Mouse (Mus musculus) frontal cortex, postnatal 25 days (tissue): ENCODE data around the gene Wdfy3.
"Not testable (repeated sequence)": the region's sequence is repeated elsewhere in the genome, so short reads cannot be mapped to it uniquely, and the experiment has no call there.

Source experiments
- DNase-seq, 2 experiments: peaks; one replicate each; pipeline ENCODE4 v3.0.0; 2022; ENCODE audit warnings: low spot score in 2 of 2

Wdfy3 gene

DNA sequence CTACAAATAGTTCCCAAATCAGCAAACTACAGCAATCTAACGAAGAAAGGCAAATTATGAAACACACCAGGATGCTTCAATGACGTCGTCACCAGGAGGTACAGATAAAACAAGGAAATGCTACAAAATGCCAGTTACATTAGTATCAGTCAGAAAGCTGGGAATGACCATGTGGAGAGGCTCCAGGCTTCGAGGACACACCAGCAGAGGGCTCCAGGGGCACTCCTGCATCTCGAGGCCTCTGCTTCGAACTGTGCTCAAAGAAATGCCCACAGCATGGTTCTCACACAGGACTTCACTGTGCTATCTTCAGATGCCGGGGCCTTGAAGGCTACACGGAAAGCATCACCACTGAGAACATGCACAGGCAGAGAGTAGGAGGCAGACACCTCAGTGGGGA lies 68.7 kb downstream of the Wdfy3 start:
- no peak for DNase-seq

DNA sequence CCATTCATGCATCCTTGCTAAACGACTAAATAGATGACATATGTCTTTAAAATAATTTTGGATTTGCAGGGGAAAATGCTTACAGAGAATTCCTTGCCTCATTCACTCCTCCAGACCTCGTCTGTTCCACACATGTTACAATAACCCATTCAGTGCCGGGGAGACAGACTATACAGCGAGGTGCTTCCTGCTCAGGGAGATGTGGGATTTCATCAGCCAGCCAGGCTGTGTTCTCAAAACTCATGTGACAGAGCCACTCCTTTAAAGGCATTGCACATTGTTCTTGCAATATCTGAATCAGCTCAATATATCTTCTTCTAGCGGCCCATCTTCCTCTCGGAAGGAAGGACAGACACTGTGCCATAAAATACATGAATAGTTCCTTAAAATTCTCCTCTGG lies 70.8 kb downstream of the Wdfy3 start:
- no peak for DNase-seq

DNA sequence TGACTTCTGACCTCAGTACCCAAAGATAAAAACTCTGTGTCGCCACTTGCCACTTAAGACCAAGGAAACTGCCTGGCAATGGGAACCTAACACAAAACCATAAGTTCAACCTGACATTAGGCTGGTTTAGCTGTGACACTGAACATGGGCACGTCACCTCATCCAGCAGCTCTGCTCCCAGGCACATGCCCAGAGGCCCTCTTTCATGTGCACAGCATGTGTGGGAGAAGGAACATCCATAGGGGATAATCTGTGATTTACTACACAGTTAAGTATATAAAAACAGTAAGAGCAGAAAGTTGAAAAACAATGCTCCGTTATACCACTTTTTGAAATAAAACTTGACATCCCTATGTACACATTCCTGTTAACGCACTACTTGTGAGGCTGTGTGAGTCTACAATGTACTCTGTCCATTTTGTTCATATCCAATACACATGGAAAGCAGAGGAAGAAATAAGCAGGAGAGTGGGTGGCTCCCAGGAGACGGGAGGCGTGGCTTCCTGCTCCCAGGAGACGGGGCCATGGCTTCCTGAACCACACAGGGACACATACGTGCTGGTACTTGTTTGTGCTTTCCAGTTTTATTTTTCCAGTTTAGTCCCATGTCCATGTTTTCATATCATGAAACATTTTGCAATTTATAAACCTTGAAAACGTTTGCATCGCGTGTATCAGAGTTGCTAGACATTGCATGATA lies 73.5 kb downstream of the Wdfy3 start:
- no peak for DNase-seq

DNA sequence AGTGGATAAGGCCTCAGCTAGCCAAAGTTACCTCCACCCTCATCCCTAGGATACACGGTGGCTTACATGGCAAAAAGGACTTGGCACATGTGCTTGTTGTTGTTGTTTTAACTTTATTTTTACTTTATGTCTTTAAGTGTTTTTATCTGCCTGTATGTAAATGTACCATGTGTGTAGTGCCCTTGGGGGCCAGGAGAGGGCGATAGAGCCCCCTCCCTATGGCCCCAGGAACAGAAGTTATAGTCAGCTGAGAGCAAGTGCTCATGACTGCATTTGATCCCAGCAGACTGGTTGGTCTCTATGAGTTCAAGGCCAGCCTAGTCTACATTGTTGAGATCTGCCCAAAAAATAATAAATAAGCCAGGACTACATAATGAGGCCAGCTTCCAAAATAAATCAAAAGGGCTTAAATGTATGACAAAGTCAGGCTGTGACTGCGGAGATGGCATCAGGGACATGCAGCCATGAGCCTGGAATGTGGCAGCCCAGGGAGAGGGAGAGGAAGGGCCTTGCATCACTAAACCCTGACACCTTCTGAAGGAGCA lies 74.2 kb downstream of the Wdfy3 start:
- DNase-seq, result no peak

DNA sequence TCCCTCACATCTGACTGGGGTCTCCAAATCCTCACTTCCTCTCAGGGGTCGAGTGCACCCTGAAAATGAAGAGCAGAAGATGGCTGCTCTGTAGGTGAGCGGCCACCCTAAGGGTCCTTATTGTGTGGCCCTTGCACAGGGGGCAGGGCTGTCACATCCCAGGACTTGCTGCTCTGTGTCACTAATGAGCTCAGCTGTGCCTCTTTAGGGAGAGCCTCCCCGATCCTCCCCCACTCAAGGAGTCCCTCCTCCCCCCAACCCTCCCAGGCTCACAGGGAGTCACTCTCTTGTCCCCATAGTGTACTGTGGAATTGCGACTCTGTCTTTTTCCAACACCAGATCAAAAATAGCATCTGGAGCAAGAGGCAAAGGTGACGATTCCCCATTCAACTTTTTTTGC lies 75.7 kb downstream of the Wdfy3 start:
- DNase-seq, result no peak

DNA sequence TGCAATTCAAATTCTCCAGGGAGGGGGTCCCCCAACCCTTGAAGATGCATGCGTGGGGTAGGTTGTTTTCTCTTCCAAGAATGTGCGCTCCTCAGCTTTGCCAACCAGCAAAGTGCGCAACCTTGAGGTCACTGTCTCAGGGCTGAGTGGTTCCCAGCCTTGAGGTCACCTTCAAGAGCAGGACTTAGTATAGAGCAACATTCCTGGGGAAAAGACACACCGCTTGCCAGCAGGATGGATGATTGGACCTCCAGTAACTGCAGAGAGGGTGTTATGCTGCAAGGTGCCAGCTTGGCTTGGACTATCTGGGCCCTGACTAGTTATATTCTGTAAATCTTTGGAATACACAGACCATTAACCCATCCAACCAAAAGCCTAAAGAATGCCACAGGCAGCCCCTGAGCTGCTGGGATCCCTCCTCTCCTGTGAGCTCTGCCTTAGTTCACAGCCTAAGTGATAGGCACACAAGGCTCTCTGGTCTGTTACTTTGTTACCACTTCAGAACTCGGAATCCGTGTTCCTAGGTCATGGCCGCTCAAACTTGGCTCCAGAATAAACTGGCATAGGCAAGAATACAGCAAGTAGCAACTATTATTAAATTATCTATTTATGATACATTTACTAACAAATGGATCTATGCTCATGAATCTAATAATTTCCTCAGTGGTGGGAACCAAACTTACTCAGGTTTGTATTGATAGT lies 76.6 kb downstream of the Wdfy3 start:
- no peak for DNase-seq

DNA sequence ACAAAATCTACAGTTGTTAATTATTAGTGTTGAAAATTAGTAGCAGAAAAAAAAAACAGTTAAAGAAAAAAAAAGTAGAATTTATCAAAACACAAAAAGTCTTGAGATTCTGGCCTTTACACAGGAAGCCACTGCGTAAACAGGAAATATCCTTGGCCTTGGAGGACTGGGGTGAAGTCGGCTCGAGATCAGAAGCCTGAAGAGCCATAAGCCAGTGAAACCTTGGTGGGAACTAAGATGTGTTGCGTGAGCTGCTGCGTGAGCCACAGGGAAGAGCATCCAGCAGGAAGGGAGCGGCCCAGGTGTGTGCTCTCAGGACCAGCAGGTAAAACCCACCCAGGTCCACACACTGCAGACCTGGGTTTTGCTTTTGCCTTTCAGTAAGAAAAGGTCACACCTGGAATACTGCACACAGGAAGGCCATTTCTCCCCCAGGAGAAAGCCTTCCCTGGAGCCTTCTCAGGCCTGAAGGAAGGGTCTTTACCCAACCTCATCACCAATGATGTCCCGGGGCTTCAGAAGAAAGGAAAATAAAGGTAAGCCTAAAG lies 79.3 kb downstream of the Wdfy3 start:
- DNase-seq, result no peak

DNA sequence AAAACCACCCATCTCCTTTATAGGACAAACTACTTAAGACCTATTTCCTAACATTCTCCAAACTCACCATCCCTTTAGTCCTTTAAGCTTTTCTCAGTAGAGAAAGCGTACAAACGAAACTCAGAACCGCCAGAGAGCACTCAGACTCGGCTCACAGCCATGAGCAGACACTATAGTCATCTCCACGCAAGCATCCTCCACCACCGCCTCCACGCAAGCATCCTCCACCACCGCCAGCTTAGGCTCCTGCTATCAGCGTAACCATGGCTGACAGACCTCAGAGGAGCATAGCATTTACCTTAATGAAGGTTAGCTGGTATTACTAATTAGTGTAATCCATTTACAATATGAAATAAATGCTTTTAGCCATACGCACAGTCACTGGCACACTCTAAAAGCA lies 81.2 kb downstream of the Wdfy3 start:
- DNase-seq, result no peak

DNA sequence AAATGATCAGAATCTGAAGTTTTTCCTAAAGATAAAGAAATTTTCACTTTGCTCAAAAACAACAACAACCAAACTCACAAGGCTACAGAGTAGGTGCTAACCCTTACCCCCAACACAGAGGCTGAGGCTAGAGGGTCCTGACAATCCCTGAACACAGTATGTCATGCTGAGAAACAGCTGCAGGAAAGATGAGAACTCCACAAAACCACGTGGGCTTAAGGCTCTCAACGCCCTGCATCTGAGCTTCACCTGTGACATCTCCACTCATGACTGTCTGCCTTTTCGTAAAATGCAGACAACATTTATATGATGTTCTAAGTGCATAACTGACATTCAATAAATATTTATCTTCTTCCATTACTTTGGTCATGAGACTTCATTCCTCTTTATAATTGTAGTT lies 83.0 kb downstream of the Wdfy3 start:
- no peak for DNase-seq

DNA sequence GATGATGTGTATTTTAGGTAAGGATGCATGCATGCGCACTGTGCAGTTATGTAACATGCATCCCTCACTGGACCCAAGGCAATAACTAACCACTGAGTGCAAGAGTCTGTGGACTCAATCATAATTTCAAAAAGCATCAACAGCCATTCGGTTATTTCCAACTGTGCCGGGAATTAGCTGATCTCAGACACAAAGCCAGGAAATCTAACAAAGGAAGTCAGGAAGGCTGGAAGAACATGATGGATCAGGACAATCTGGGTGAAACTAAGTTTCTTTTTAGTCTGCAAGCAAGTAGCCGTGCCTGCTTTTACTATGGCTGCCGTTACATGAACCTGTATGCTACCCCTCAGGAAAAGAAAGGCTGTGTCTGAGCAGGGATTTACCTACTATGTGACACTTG lies 87.5 kb downstream of the Wdfy3 start:
- DNase-seq, result no peak

DNA sequence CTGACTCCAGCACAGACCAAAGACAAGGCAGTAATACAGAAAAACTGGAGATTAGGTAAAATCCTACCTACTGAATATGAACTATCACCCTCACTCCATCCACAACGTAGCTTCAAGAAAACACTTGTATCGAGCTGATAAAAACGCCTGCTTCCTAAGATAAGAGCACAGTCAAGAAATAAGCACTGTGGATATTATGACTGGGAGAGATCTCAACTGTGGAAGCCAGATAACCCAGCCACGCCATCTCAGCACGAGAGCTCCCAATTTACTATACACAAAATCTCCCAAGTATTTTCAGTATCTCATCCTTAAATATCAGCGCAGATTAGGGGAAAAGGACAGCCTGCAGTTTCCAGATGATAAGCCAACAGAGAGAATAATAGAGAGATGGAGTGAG lies 90.1 kb downstream of the Wdfy3 start:
- no peak for DNase-seq

DNA sequence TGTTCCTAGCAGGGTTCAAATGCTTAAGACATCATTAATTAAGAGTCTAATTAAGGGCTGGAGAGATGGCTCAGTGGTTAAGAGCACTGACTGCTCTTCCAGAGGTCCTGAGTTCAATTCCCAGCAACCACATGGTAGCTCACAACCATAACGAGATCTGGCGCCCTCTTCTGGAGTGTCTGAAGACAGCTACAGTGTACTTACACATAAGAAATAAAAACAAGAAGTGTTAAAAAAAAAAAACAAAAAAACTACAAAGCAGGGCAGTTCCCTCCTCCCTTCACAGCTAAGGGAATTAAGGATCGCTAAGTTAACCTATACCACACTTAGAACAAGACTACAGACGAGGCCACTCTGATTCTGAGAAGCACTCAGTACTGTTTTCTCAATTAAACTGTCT lies 97.1 kb downstream of the Wdfy3 start:
- not testable (repeated sequence) for DNase-seq

DNA sequence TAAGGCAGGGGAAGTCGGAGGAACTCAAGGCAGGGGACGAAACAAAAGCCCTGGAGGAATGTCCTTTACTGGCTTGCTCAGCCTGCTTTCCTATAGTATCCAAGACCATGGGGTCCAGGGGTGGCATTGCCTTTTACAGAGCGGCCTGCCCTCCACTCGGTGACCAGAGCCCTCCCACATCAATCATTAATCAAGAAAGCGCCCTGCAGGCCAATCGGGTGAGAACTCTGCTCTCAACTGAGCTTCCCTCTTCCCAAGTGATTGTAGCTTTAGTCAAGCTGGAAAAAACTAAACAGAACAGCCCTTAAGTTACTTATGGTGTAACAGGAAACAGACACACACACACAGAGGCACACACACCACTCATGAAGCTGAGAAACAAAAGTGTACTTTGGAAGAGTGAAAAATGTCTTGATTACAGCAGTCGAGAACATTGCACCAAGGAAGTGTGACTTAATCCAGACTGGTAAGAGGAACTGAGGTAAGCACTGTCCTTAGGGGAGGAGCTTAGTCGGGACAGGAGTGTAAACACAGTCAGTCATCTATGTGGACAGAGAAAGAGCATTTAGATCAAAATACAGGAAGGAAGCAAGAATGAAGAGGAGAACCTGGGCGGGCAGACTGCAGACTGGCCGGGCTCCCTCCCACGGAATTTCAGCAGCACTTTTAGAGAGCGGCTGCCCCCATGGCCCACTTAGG lies 101.4 kb downstream of the Wdfy3 start:
- no peak for DNase-seq

DNA sequence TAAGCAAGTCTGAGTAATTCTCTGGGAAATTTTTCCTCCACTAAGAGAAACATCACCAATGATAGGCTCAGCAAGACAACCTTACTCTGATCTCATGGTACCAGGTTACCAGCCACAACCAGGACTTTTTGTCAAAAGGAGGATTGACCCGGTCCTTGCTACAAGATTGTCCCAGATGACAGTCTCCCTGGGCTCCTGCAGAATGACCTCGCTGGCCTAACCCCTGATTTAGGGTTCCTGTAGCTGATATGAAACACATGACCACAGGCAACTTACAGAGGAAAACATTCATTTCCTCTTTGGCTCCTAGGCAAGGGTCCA lies 101.9 kb downstream of the Wdfy3 start:
- DNase-seq, result no peak

DNA sequence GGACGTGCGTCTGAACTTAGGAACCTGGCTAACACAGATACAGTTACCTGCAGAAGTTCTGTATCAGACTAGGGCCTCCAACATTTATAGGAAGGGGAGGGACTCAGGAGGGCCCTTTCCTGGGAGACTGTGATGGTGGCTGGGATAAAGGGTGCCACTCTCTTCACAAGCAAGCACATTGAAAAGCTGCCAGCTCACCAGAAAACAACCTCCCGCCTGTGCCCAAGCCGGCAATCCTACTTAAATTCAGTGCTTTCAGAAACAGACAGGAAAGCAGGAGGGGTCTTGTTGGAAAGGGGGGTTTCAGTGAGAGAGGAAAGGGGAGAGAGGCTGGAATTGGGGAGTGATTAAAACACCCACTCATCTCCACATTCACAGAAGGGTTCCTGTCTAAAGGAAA lies 106.9 kb downstream of the Wdfy3 start:
- no peak for DNase-seq

DNA sequence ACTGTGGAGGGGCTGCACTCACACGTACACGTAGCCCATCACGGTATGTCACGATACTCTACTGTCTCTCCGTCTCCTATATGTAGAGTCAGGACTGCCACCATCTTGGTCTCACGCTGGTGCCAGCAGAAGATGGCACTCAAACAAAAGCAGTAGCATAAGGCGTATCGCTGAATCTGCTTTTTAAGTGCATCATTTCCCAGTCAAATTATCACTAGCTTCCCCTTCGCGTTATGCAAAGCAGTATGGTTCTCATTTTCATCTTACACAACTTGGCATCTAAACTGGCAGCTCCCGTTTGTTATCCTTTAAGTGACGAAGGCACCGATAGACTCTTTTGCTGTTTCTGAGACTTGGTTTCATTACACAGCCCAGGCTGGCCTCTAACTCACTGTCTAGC lies 110.4 kb downstream of the Wdfy3 start:
- DNase-seq, result no peak

DNA sequence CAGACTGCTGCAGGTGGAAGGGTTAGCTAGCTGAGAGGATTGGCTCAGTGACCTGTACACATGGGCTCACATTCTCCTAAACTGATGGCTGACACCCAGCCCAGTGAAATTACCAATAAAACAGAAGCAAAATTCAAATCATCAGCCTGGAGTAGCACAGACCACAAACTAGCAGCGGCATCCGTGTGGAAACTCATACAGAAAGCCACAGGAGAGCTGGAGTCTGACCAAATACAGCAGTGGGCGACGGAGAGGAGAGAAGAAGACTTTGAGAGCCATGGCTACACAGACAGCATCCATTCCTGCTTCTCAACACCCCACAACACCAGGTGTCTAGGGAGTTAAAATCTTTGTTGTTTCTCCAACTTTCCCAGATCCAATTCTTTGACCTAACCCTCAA lies 110.8 kb downstream of the Wdfy3 start:
- no peak for DNase-seq

DNA sequence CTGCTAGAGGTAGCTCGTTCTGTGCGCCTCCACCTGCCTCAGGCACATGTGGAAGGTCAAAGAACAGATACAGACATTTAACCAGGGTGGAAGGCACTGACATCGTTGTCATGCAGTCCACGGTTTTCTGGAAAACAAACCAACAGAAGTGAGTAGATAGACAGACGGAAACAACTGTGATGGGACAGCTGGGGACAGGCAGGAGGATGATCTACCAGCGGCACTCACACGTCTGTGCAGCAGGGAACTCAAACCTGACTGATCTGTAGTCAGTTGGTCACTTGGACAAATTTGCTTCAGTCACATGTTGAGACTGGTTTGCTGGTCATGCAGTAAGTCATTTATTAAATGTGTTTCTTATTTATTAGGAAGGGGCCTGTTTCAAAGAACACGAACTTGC lies 112.3 kb downstream of the Wdfy3 start:
- no peak for DNase-seq

DNA sequence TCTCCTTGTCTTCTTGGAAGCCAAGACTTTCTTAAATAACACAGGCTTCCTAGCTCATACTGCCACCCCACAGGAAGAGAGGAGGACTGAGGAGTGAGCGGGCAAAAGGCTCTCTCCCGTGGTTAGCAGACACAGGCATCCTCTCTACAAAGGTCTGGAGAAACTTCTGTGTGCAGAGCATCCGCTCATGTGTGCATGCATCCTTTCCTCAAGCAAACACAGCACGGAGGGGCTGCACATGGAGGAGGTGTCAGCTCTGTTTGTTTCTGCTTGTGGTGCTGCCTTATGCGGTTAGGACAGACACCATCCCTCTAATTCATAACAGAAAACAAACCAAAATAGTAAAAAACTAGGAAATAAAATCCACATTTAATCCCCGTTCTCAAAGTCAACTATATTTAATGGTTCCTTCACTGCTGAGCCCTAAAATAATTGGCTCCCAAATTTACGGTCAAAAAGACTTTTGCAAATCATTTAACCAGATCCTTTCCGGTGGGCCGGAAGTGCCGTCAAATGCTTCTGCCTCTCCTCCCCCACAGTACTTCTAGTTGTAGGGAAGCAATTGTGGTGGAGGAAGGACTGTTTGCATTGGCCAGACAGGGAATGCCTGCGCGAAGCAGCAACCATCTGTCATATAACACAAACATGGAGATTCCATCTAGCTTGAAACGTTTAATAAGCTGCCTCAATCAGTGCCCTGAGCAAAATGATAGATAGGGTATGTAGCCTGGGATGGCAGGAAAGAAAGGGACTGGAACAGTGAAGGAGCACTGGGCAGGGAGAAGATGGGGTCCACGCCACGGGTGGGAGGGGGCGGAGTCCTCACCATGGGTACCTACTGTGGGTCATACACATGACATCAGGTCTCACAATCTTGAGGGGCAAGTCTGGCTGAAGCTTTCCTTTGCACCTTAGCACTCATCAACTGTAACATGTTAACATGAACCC lies 115.1 kb downstream of the Wdfy3 start:
- DNase-seq, result no peak

DNA sequence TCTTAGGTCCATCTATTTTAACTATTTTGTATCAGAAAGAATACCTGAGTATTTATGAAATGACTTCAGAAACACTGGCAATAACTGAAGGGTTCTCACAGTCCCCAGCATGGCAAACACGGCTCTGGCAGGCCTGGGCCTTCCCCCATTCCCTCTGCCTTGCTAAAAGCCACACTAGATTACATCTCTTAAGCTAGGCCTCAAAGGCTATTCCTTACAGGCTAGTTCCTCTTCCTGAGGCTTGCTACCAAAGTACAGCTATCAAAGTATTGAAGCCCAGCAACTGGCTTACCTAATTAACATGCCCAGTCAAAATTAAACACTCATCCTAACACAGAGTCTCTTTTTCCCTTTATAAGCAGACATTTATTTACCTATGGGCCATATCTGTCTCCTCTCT lies 117.8 kb downstream of the Wdfy3 start:
- DNase-seq, result no peak

DNA sequence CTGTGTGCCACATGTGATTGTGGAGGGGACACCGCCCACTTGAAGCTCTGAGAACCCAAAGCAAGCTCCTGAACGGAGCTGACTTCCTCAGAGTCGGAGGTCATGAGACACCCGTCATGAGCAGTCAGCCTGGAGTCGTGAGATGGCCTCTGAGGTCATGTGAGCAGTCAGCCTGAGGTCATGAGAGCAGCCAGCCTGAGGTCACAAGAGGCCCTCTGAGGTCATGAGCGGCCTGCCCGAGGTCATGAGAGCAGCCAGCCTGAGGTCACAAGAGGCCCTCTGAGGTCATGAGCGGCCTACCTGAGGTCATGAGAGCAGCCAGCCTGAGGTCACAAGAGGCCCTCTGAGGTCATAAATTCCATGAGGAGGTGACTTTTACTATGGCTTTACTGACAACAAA lies 120.4 kb downstream of the Wdfy3 start:
- DNase-seq, result no peak

DNA sequence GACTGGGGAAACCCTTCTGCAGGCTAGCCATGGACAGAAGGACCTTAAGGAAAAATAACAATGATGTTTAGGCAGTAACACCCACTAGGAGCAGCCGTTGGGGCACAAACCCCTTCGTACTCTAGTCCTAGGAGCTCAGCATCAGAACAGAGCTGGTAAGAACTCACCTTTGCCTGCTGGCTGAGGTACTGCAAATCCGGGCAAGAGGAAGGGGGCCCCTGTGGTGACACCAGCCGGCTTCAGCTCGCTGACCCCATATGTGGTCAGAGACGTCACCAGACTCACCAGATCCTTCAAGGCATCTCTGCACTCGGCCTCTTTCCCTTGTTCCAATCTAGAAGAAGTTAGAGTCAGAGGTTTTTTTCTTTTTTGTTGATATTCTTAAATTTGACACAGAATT lies 121.1 kb downstream of the Wdfy3 start:
- DNase-seq, result no peak
